Mouse (Mus musculus): Measurements from ENCODE around the gene Tmem220. TPM values are rescaled to one million over a fixed set of nuclear protein-coding genes. Genes with fewer than 3 reads are reported as not detected.

Gene Tmem220
- total and polyA plus RNA-seq, 3 experiments, result 0.30 to 1.6 (median 0.36) TPM

DNA sequence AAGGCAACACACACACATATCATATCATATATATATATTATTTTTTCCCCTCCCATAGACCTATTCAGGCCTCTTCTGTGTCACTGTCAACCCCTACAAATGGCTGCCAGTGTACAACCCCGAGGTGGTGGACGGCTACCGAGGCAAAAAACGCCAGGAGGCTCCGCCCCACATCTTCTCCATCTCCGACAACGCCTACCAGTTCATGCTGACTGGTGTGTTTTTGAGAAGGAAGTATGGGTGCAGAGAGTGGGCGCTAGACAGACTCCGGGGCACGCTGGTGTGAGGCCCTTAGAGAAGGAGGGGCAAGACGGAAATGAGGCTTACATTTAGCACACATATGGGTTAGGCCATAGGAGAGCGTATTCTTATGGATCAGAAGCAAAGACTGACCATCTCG is 57.8 kb downstream of the Tmem220 start:
- no peak overlapping the region for H3K4me3 ChIP-seq (replicated peaks in 1 of 3; ENCODE audit: low read depth in 2 of 3, low read length in 2 of 3, poor library complexity in 1 of 3)
- H3K27me3 ChIP-seq (replicated peaks), result peaks cover 53% of the 10 kb centered on the region
- dilution Hi-C loops (cut with MboI; ENCODE audit: extremely low pct_ligation_motif_present, extremely low pct_unique_long_range_greater_than_20kb, low sequenced_read_pairs), result no loop called here

DNA sequence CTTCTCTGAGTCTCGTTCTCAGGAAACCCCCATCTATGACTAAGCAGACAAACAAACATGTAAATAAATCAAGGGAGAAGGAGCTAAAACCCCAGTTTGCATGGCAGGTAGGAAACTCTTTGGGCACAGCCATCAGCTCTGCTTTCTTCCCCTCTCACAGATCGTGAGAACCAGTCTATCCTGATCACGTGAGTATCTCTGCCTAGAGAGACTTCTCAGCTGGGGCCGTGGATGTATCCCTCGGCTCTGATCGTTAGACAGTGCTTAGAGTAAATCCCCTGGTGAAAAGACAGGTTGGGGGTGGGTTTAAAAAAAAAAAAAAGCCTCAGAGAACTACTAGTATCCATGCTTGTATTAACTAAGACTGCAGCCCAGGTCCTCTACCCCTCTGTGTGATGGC is 58.3 kb downstream of the Tmem220 start:
- dilution Hi-C loops (cut with MboI; ENCODE audit: extremely low pct_ligation_motif_present, extremely low pct_unique_long_range_greater_than_20kb, low sequenced_read_pairs), result no loop called here
- no peak for TF ChIP-seq SMC3 (IDR thresholded peaks at IDR 0.05; ENCODE audit: low read depth, low read length)

More for the DNA sequence above, 57.8 kb downstream of the Tmem220 start:
- Histone ChIP-seq H3K27ac (ENCODE audit: insufficient read depth, low read depth) (no peak overlapping the region), H3K79me2 (replicated peaks; ENCODE audit: control insufficient read depth, extremely low read depth, insufficient read depth, poor library complexity, severe bottlenecking) (no peaks in the 10 kb centered on the region), H3K36me3 (replicated peaks in 1 of 2; ENCODE audit: control insufficient read depth in 1 of 2, insufficient read depth in 1 of 2, low read length in 1 of 2) (no peaks in the 10 kb centered on the region), H3K4me1 (ENCODE audit: control insufficient read depth in 1 of 2, insufficient read depth in 2 of 2) (peaks cover 8 to 27% of the 10 kb centered on the region in 2 experiments), H3K9me3 (replicated peaks; ENCODE audit: low read length) (no peaks in the 10 kb centered on the region), H3K4me2 (ENCODE audit: insufficient read depth, low read depth, poor library complexity, severe bottlenecking) (no peak overlapping the region), H3K9ac (ENCODE audit: insufficient read depth, low read depth) (no peak overlapping the region)
- in situ Hi-C loops (cut with MboI; ENCODE audit: low pct_ligation_motif_present, low pct_unique_long_range_greater_than_20kb, low sequenced_read_pairs), result loop anchor here (5.0 kb wide), 1 partner anchor 55 kb away; the partner anchor contains the start of gene Tmem220
- no peak for DNase-seq (ENCODE audit: extremely low read depth)
- no peak for TF ChIP-seq HCFC1 (IDR thresholded peaks at IDR 0.05; ENCODE audit: low read depth, low read length)
- TF ChIP-seq MYC (IDR thresholded peaks at IDR 0.05; ENCODE audit: low read depth, low read length), result no peak
- no peak for TF ChIP-seq MXI1 (IDR thresholded peaks at IDR 0.05; ENCODE audit: low read depth, low read length)
- no peak for TF ChIP-seq NELFE (IDR thresholded peaks at IDR 0.05; ENCODE audit: low read depth, low read length)
- TF ChIP-seq MEF2A (IDR thresholded peaks at IDR 0.05; ENCODE audit: borderline replicate concordance, low read depth, low read length), result no peak
- TF ChIP-seq RCOR1 (conservative IDR thresholded peaks at IDR 0.05; ENCODE audit: low read depth, low read length), result no peak

DNA sequence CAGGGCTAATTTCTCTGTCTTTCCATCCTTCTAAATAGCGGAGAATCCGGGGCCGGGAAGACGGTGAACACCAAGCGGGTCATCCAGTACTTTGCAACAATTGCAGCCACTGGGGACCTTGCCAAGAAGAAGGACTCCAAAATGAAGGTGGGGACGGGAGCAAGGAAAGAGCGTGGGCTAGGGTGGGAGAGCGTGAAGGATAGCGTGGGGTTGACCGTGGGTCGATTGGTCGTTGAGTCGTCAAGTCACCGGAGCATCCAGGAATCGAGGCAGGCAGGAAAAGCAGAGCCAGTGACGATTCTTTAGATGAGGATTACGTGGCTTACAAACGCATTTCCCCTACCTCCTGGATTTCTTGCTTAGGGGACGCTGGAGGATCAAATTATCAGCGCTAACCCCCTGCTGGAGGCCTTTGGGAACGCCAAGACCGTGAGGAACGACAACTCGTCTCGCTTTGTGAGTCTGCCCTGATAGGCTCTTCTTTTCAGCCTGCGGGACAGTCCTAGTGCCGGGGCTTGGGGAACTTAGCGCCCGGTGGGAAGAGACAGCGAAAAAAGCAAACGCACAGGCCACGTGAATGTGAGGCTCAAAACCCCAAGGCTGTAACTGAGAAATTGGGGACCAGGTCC is 58.9 kb downstream of the Tmem220 start:
- no peaks in the 10 kb centered on the region for H3K9me3 ChIP-seq (replicated peaks; ENCODE audit: low read length)
- H3K4me2 ChIP-seq (ENCODE audit: insufficient read depth, low read depth, poor library complexity, severe bottlenecking), result no peak overlapping the region
- TF ChIP-seq JUND (conservative IDR thresholded peaks at IDR 0.05; ENCODE audit: low read depth, low read length) (no peak), ETS1 (conservative IDR thresholded peaks at IDR 0.05; ENCODE audit: low read depth, low read length) (no peak), KAT2A (IDR thresholded peaks at IDR 0.05; ENCODE audit: insufficient replicate concordance, low read length) (no peak), MAFK (IDR thresholded peaks at IDR 0.05; ENCODE audit: insufficient replicate concordance, low read length) (no peak), CHD1 (IDR thresholded peaks at IDR 0.05; ENCODE audit: low read depth, low read length) (no peak), MEF2A (IDR thresholded peaks at IDR 0.05; ENCODE audit: borderline replicate concordance, low read depth, low read length) (no peak), USF2 (conservative IDR thresholded peaks at IDR 0.05; ENCODE audit: low read depth, low read length) (no peak)
- dilution Hi-C loops (cut with MboI; ENCODE audit: extremely low pct_ligation_motif_present, extremely low pct_unique_long_range_greater_than_20kb, low sequenced_read_pairs) (no loop called here), in situ Hi-C loops (cut with MboI; ENCODE audit: low pct_ligation_motif_present, low pct_unique_long_range_greater_than_20kb, low sequenced_read_pairs) (loop anchor here (5.0 kb wide), 1 partner anchor 57 kb away; the partner anchor contains the start of gene Tmem220)
- H3K9ac ChIP-seq (ENCODE audit: insufficient read depth, low read depth), result no peak overlapping the region
- DNase-seq (ENCODE audit: extremely low read depth), result no peak
- peaks cover 8 to 27% of the 10 kb centered on the region in 2 experiments for H3K4me1 ChIP-seq (ENCODE audit: control insufficient read depth in 1 of 2, insufficient read depth in 2 of 2)
- H3K4me3 ChIP-seq (replicated peaks in 1 of 3; ENCODE audit: low read depth in 2 of 3, low read length in 2 of 3, poor library complexity in 1 of 3), result no peak overlapping the region
- H3K79me2 ChIP-seq (replicated peaks; ENCODE audit: control insufficient read depth, extremely low read depth, insufficient read depth, poor library complexity, severe bottlenecking), result no peaks in the 10 kb centered on the region
- H3K27me3 ChIP-seq (replicated peaks), result peaks cover 50% of the 10 kb centered on the region
- H3K36me3 ChIP-seq (replicated peaks in 1 of 2; ENCODE audit: control insufficient read depth in 1 of 2, insufficient read depth in 1 of 2, low read length in 1 of 2), result no peaks in the 10 kb centered on the region
- H3K27ac ChIP-seq (ENCODE audit: insufficient read depth, low read depth), result no peak overlapping the region

More for the DNA sequence above, 58.3 kb downstream of the Tmem220 start:
- Histone ChIP-seq H3K9me3 (replicated peaks; ENCODE audit: low read length) (no peaks in the 10 kb centered on the region), H3K4me2 (ENCODE audit: insufficient read depth, low read depth, poor library complexity, severe bottlenecking) (no peak overlapping the region), H3K4me3 (replicated peaks in 1 of 3; ENCODE audit: low read depth in 2 of 3, low read length in 2 of 3, poor library complexity in 1 of 3) (no peak overlapping the region), H3K4me1 (ENCODE audit: control insufficient read depth in 1 of 2, insufficient read depth in 2 of 2) (peaks cover 8 to 27% of the 10 kb centered on the region in 2 experiments), H3K36me3 (replicated peaks in 1 of 2; ENCODE audit: control insufficient read depth in 1 of 2, insufficient read depth in 1 of 2, low read length in 1 of 2) (no peaks in the 10 kb centered on the region), H3K79me2 (replicated peaks; ENCODE audit: control insufficient read depth, extremely low read depth, insufficient read depth, poor library complexity, severe bottlenecking) (no peaks in the 10 kb centered on the region), H3K27me3 (replicated peaks) (peaks cover 53% of the 10 kb centered on the region), H3K27ac (ENCODE audit: insufficient read depth, low read depth) (no peak overlapping the region), H3K9ac (ENCODE audit: insufficient read depth, low read depth) (no peak overlapping the region)
- no peak for DNase-seq (ENCODE audit: extremely low read depth)
- in situ Hi-C loops (cut with MboI; ENCODE audit: low pct_ligation_motif_present, low pct_unique_long_range_greater_than_20kb, low sequenced_read_pairs), result loop anchor here (5.0 kb wide), 1 partner anchor 56 kb away; the partner anchor contains the start of gene Tmem220

Other genes starting within 250 kb of the Tmem220 start
- not detected in 2 replicates for gene Pirt, start 113.2 kb upstream of the Tmem220 start, total RNA-seq (2012; rRNA removed)
- gene Pirt, start 113.2 kb upstream of the Tmem220 start, total RNA-seq (2014; rRNA removed), result not detected in 2 replicates
- not detected in 2 replicates for gene Pirt, start 113.2 kb upstream of the Tmem220 start, polyA plus RNA-seq (2012; ENCODE audit: insufficient read length, low read depth)
- not detected in 2 replicates for gene Tmem238l, start 68.5 kb upstream of the Tmem220 start, total RNA-seq (2012; rRNA removed)
- gene Tmem238l, start 68.5 kb upstream of the Tmem220 start, total RNA-seq (2014; rRNA removed), result not detected in 2 replicates
- gene Tmem238l, start 68.5 kb upstream of the Tmem220 start, polyA plus RNA-seq (2012; ENCODE audit: insufficient read length, low read depth), result not detected in 2 replicates
- gene Adprm, start 27.4 kb downstream of the Tmem220 start, total RNA-seq (2012; rRNA removed), result 31.2 and 36.4 TPM in 2 replicates
- 51.0 and 53.8 TPM in 2 replicates for gene Adprm, start 27.4 kb downstream of the Tmem220 start, total RNA-seq (2014; rRNA removed)
- gene Adprm, start 27.4 kb downstream of the Tmem220 start, polyA plus RNA-seq (2012; ENCODE audit: insufficient read length, low read depth), result 43.4 and 56.7 TPM in 2 replicates
- 20.4 and 23.0 TPM in 2 replicates for gene Sco1, start 27.5 kb downstream of the Tmem220 start, total RNA-seq (2012; rRNA removed)
- 32.7 and 35.9 TPM in 2 replicates for gene Sco1, start 27.5 kb downstream of the Tmem220 start, total RNA-seq (2014; rRNA removed)
- gene Sco1, start 27.5 kb downstream of the Tmem220 start, polyA plus RNA-seq (2012; ENCODE audit: insufficient read length, low read depth), result 15.4 and 18.7 TPM in 2 replicates
- gene Myh3, start 53.1 kb downstream of the Tmem220 start, total RNA-seq (2012; rRNA removed), result 0.55 and 0.64 TPM in 2 replicates
- 0.08 and 0.12 TPM in 2 replicates for gene Myh3, start 53.1 kb downstream of the Tmem220 start, total RNA-seq (2014; rRNA removed)
- 0.26 and 0.29 TPM in 2 replicates for gene Myh3, start 53.1 kb downstream of the Tmem220 start, polyA plus RNA-seq (2012; ENCODE audit: insufficient read length, low read depth)
- gene Myh2, start 145.9 kb downstream of the Tmem220 start, total RNA-seq (2012; rRNA removed), result 0.08 TPM in 2 replicates
- 0.04 TPM in 1 of 2 replicates, not detected in the other for gene Myh2, start 145.9 kb downstream of the Tmem220 start, total RNA-seq (2014; rRNA removed)
- gene Myh2, start 145.9 kb downstream of the Tmem220 start, polyA plus RNA-seq (2012; ENCODE audit: insufficient read length, low read depth), result 0.04 TPM in 1 of 2 replicates, not detected in the other
- 0.04 TPM in 2 replicates for gene Myh1, start 174.9 kb downstream of the Tmem220 start, total RNA-seq (2012; rRNA removed)
- gene Myh1, start 174.9 kb downstream of the Tmem220 start, total RNA-seq (2014; rRNA removed), result 0.04 TPM in 1 of 2 replicates, not detected in the other
- 0.04 TPM in 1 of 2 replicates, not detected in the other for gene Myh1, start 174.9 kb downstream of the Tmem220 start, polyA plus RNA-seq (2012; ENCODE audit: insufficient read length, low read depth)
- 0.04 TPM in 2 replicates for gene Myh4, start 212.9 kb downstream of the Tmem220 start, total RNA-seq (2012; rRNA removed)
- not detected in 2 replicates for gene Myh4, start 212.9 kb downstream of the Tmem220 start, total RNA-seq (2014; rRNA removed)
- gene Myh4, start 212.9 kb downstream of the Tmem220 start, polyA plus RNA-seq (2012; ENCODE audit: insufficient read length, low read depth), result not detected in 2 replicates

Measured in CH12.LX (cell line).